Mouse (Mus musculus) ES-Bruce4 (cell line): ENCODE results near the gene Rsph9.

Source experiments
- CTCF ChIP-seq: IDR thresholded peaks from one replicate; pipeline ENCODE4 v1.8.1; 2011; ENCODE audit warnings: low read depth, low read length
- POLR2A ChIP-seq: IDR thresholded peaks from one replicate; pipeline ENCODE4 v1.8.1; 2011; ENCODE audit warnings: low read length; ENCODE audit not compliant: insufficient read depth

GRCm38 (mm10) chr17:46101906-46102305, 42.1 kb downstream of the Rsph9 start:
- no peak for TF ChIP-seq POLR2A
- no peak for TF ChIP-seq CTCF
